Mouse (Mus musculus) neural tube, embryonic 12.5 days (tissue): ENCODE measurements around the gene Kxd1. TPM values are rescaled to one million over a fixed set of nuclear protein-coding genes. Genes with fewer than 3 reads are reported as not detected.

Experiments
- ATAC-seq: fragments of 200-750 bp; cut with Nextera tagmentation; 2 replicates; pipeline ENCODE4 v1.8.0; 2017; ENCODE audit warnings: low read depth, mild to moderate bottlenecking, moderate TSS enrichment, moderate library complexity; ENCODE audit not compliant: low FRiP score
- H3K27ac ChIP-seq: fragments of 300-500 bp; sonication (generic); 2 replicates; pipeline ENCODE4 v1.5.1; 2016
- H3K27me3 ChIP-seq: fragments of 300-500 bp; sonication (generic); replicated peaks from 2 replicates; pipeline ENCODE4 v1.6.1; 2016; ENCODE audit warnings: mild to moderate bottlenecking
- H3K36me3 ChIP-seq: fragments of 300-500 bp; sonication (generic); 2 replicates; pipeline ENCODE4 v1.6.1; 2016; ENCODE audit warnings: mild to moderate bottlenecking
- H3K4me1 ChIP-seq: fragments of 300-500 bp; sonication (generic); 2 replicates; pipeline ENCODE4 v1.6.1; 2016
- H3K4me2 ChIP-seq: fragments of 300-500 bp; sonication (generic); replicated peaks from 2 replicates; pipeline ENCODE4 v1.6.1; 2016; ENCODE audit warnings: mild to moderate bottlenecking
- H3K4me3 ChIP-seq: fragments of 300-500 bp; sonication (generic); 2 replicates; pipeline ENCODE4 v1.5.1; 2016
- H3K9ac ChIP-seq: fragments of 300-500 bp; sonication (generic); 2 replicates; pipeline ENCODE4 v1.6.1; 2016; ENCODE audit warnings: mild to moderate bottlenecking
- H3K9me3 ChIP-seq: fragments of 300-500 bp; sonication (generic); 2 replicates; pipeline ENCODE4 v1.6.1; 2016; ENCODE audit warnings: mild to moderate bottlenecking
- WGBS: fragments of 180-500 bp; shearing (Covaris S2); methylation state at CpG from one replicate; pipeline ENCODE4 v1.1.7; 2016; 5-methylcytosine and 5-hydroxymethylcytosine counted together
- polyA plus RNA-seq: library from polyadenylated mRNA; unstranded; fragments of >200 nt; fragmentation: Nextera tagmentation; extraction: Ambion mirVana; gene quantifications from 2 replicates; pipeline ENCODE4 v1.2.1, GENCODE M21; 2016

Gene Kxd1
- polyA plus RNA-seq, 1 experiment from 2014 or later = 50.3 TPM

GRCm38 (mm10) chr8:70560564-70560963 lies 32.8 kb upstream of the Kxd1 start:
- H3K9ac ChIP-seq = no peak overlapping the region
- H3K9me3 ChIP-seq = no peaks in the 10 kb centered on the region
- no peaks in the 10 kb centered on the region for H3K36me3 ChIP-seq
- WGBS = 86% methylated on average over 3 of the region's 3 CpGs
- peaks cover 13% of the 10 kb centered on the region; the same call in 1 of the 2 replicates for H3K4me1 ChIP-seq
- no peak overlapping the region for H3K27ac ChIP-seq
- no peaks in the 10 kb centered on the region for H3K27me3 ChIP-seq
- ATAC-seq = no peak
- no peak overlapping the region for H3K4me2 ChIP-seq
- H3K4me3 ChIP-seq = no peak overlapping the region

DNA sequence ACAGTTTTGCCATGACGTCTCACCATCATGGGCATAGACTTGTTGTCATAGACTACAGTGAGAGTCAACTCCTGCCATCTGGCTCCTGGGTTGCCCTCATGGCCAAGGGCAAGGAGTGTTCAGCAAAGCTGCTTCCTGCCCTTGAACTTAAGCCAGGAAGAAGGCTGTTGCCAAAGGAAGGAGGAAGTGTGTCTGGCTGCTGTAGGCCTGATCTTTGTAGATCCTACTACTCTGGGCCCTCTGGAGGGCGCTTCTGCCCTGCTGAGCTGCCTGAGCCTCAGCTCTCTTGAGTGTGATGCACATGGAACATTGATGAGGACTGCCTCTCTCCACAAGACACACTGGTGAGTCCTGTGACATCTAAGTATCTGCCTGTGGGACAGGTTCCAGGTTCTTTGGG lies 32.3 kb upstream of the Kxd1 start:
- H3K27me3 ChIP-seq = no peaks in the 10 kb centered on the region
- 0 out of 2 replicates have a peak, but pooled peaks cover 11% of the 10 kb centered on the region for H3K4me1 ChIP-seq
- H3K4me3 ChIP-seq = no peak overlapping the region
- no peak overlapping the region for H3K9ac ChIP-seq
- H3K27ac ChIP-seq = no peak overlapping the region
- no peaks in the 10 kb centered on the region for H3K9me3 ChIP-seq
- ATAC-seq = no peak
- H3K4me2 ChIP-seq = no peak overlapping the region
- H3K36me3 ChIP-seq = 0 out of 2 replicates have a peak, but pooled peaks cover under 1% of the 10 kb centered on the region
- 82% methylated on average over 2 of the region's 2 CpGs for WGBS

GRCm38 (mm10) chr8:70558983-70559382 lies 31.2 kb upstream of the Kxd1 start:
- Histone ChIP-seq H3K4me1 (0 out of 2 replicates have a peak, but pooled peaks cover 7% of the 10 kb centered on the region), H3K4me3 (no peak overlapping the region), H3K36me3 (0 out of 2 replicates have a peak, but pooled peaks cover 4% of the 10 kb centered on the region), H3K27ac (no peak overlapping the region), H3K27me3 (no peaks in the 10 kb centered on the region), H3K9me3 (no peaks in the 10 kb centered on the region), H3K4me2 (no peak overlapping the region), H3K9ac (no peak overlapping the region)
- 84% methylated on average over 3 of the region's 3 CpGs for WGBS
- no peak for ATAC-seq

GRCm38 (mm10) chr8:70558334-70558733 lies 30.6 kb upstream of the Kxd1 start:
- H3K4me1 ChIP-seq = 0 out of 2 replicates have a peak, but pooled peaks cover 7% of the 10 kb centered on the region
- H3K9ac ChIP-seq = no peak overlapping the region
- ATAC-seq = no peak
- H3K9me3 ChIP-seq = no peaks in the 10 kb centered on the region
- H3K27me3 ChIP-seq = no peaks in the 10 kb centered on the region
- WGBS = 75% methylated on average over 4 of the region's 4 CpGs
- H3K27ac ChIP-seq = no peak overlapping the region
- H3K4me2 ChIP-seq = no peak overlapping the region
- H3K4me3 ChIP-seq = no peak overlapping the region
- H3K36me3 ChIP-seq = 0 out of 2 replicates have a peak, but pooled peaks cover 4% of the 10 kb centered on the region

- Histone ChIP-seq H3K27me3 (no peaks in the 10 kb centered on the region), H3K36me3 (0 out of 2 replicates have a peak, but pooled peaks cover 4% of the 10 kb centered on the region), H3K4me3 (no peak overlapping the region), H3K4me1 (no peaks in the 10 kb centered on the region), H3K27ac (no peak overlapping the region), H3K9me3 (no peaks in the 10 kb centered on the region), H3K9ac (no peak overlapping the region), H3K4me2 (no peak overlapping the region)
- ATAC-seq = no peak
- 86% methylated on average over 4 of the region's 4 CpGs for WGBS
These were observed 27.5 kb upstream of the Kxd1 start for GRCm38 (mm10) chr8:70555079-70555747.

- no peaks in the 10 kb centered on the region for H3K27me3 ChIP-seq
- no peak overlapping the region for H3K9ac ChIP-seq
- no peak overlapping the region for H3K27ac ChIP-seq
- no peaks in the 10 kb centered on the region for H3K4me1 ChIP-seq
- H3K36me3 ChIP-seq = 0 out of 2 replicates have a peak, but pooled peaks cover 4% of the 10 kb centered on the region
- no peak overlapping the region for H3K4me3 ChIP-seq
- ATAC-seq = no peak
- H3K9me3 ChIP-seq = no peaks in the 10 kb centered on the region
- H3K4me2 ChIP-seq = no peak overlapping the region
These were observed 26.0 kb upstream of the Kxd1 start for GRCm38 (mm10) chr8:70553740-70554139.

- H3K9ac ChIP-seq = no peak overlapping the region
- H3K27me3 ChIP-seq = no peaks in the 10 kb centered on the region
- 65% methylated on average over 1 of the region's 1 CpGs for WGBS
- no peak for ATAC-seq
- 0 out of 2 replicates have a peak, but pooled peaks cover 4% of the 10 kb centered on the region for H3K36me3 ChIP-seq
- no peak overlapping the region for H3K27ac ChIP-seq
- H3K4me2 ChIP-seq = no peak overlapping the region
- no peaks in the 10 kb centered on the region for H3K4me1 ChIP-seq
- H3K9me3 ChIP-seq = no peaks in the 10 kb centered on the region
- H3K4me3 ChIP-seq = no peak overlapping the region
These were observed 25.1 kb upstream of the Kxd1 start for GRCm38 (mm10) chr8:70552836-70553235.

GRCm38 (mm10) chr8:70551558-70552161 lies 23.9 kb upstream of the Kxd1 start:
- no peaks in the 10 kb centered on the region for H3K9me3 ChIP-seq
- no peaks in the 10 kb centered on the region for H3K27me3 ChIP-seq
- H3K4me1 ChIP-seq = no peaks in the 10 kb centered on the region
- no peak overlapping the region for H3K4me3 ChIP-seq
- H3K9ac ChIP-seq = no peak overlapping the region
- H3K27ac ChIP-seq = no peak overlapping the region
- ATAC-seq = no peak
- WGBS = 79% methylated on average over 3 of the region's 3 CpGs
- H3K36me3 ChIP-seq = 0 out of 2 replicates have a peak, but pooled peaks cover 4% of the 10 kb centered on the region
- no peak overlapping the region for H3K4me2 ChIP-seq

- H3K27me3 ChIP-seq = no peaks in the 10 kb centered on the region
- no peaks in the 10 kb centered on the region for H3K4me1 ChIP-seq
- no peak overlapping the region for H3K27ac ChIP-seq
- ATAC-seq = no peak
- no peaks in the 10 kb centered on the region for H3K36me3 ChIP-seq
- no peak overlapping the region for H3K9ac ChIP-seq
- no peak overlapping the region for H3K4me2 ChIP-seq
- no peaks in the 10 kb centered on the region for H3K9me3 ChIP-seq
- no peak overlapping the region for H3K4me3 ChIP-seq
- WGBS = 92% methylated on average over 10 of the region's 10 CpGs
These were observed 21.8 kb upstream of the Kxd1 start for GRCm38 (mm10) chr8:70549412-70550184.

GRCm38 (mm10) chr8:70547762-70548161 lies 20.0 kb upstream of the Kxd1 start:
- no peaks in the 10 kb centered on the region for H3K9me3 ChIP-seq
- H3K4me2 ChIP-seq = no peak overlapping the region
- no peaks in the 10 kb centered on the region; the same call in 1 of the 2 replicates for H3K4me1 ChIP-seq
- no peaks in the 10 kb centered on the region for H3K36me3 ChIP-seq
- no peak for ATAC-seq
- H3K4me3 ChIP-seq = no peak overlapping the region
- no peak overlapping the region for H3K9ac ChIP-seq
- H3K27me3 ChIP-seq = no peaks in the 10 kb centered on the region
- H3K27ac ChIP-seq = no peak overlapping the region
- WGBS = 93% methylated on average over 6 of the region's 6 CpGs

DNA sequence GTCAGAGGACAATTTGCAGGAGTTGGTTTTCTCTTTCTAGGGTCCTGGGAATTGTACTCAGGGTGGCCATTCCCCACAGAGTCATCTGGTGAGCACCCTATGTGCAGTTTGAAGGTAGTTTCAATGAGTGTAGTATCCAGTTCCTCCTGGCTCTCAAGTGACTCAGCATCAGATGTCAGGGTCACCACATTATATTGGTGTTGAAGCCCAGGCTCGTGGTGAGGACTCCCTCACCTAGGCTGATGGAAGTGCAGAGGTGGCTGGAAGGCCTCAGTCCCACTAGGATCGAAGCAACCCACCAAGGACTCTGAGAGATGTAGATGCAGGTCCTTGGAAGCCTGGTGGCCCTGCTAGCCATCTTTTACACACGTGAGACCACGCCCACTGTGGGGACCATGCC lies 18.7 kb upstream of the Kxd1 start:
- no peak overlapping the region for H3K9ac ChIP-seq
- H3K27ac ChIP-seq = no peak overlapping the region
- H3K4me3 ChIP-seq = no peak overlapping the region
- no peak for ATAC-seq
- H3K36me3 ChIP-seq = no peaks in the 10 kb centered on the region
- no peaks in the 10 kb centered on the region for H3K27me3 ChIP-seq
- H3K4me1 ChIP-seq = peaks cover 5% of the 10 kb centered on the region
- no peak overlapping the region for H3K4me2 ChIP-seq
- no peaks in the 10 kb centered on the region for H3K9me3 ChIP-seq
- WGBS = 87% methylated on average over 4 of the region's 4 CpGs

DNA sequence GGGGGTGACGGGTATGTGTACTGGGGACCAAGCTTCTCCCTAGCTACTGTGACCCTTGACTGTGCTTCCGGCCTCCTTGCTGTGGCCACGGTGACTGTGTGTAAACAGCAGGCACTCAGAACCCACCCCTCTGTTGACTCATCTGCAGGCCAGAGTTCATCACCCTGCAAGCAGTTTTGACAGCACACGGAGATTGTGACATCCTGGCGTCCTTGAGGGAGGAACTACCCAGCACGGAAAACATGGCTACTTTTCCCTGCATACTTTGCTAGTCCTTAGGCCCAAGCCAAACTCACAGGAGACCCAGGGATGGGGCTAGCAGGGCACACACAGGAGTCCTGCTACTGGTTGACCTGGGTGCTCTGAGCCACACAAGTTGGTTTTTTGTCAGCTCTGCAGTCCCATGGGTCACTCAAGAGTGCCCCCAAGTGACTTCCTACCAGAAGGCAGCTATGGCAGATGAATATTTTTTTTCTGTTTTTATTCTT lies 16.5 kb upstream of the Kxd1 start:
- Histone ChIP-seq H3K36me3 (no peaks in the 10 kb centered on the region), H3K27me3 (no peaks in the 10 kb centered on the region), H3K4me2 (no peak overlapping the region; the same call in 1 of the 2 replicates), H3K4me3 (no peak overlapping the region), H3K27ac (no peak overlapping the region), H3K4me1 (peaks cover 21% of the 10 kb centered on the region), H3K9me3 (no peaks in the 10 kb centered on the region), H3K9ac (no peak overlapping the region)
- ATAC-seq = no peak
- 72% methylated on average over 6 of the region's 6 CpGs for WGBS
